Comparison of ENCODE assay signal across 8 mouse cellular contexts in genomic region chr5:138171695-138172491, GRCm38 (mm10). TPM values are rescaled to one million over a fixed set of nuclear protein-coding genes. Genes with fewer than 3 reads are reported as not detected.
DNase-seq lines count a peak whose midpoint lies in the region; ATAC-seq lines count a peak whose summit lies in the region.

Gene Ap4m1, plus strand, starts transcription at chr5:138172002.
Gene Mcm7, minus strand, starts transcription at chr5:138172422.

- peak; percentile 92 for ATAC-seq in hindbrain, embryonic 15.5 days (ENCODE audit: low FRiP score, low read depth)

- H3K27me3 ChIP-seq in hindbrain, embryonic 15.5 days: no peaks in the 10 kb centered on the region

- WGBS in hindbrain, embryonic 15.5 days: under 1% methylated on average over 54 of the region's 54 CpGs

- peak; percentile 94 for DNase-seq in T-cell, adult 2 months (ENCODE audit: low spot score)
- DNase-seq in cerebellum, postnatal 36 days: peak; percentile 99
- DNase-seq in frontal cortex, postnatal 36 days (ENCODE audit: low spot score in 2 of 2): peak; percentile 95 to 98
- DNase-seq in left cerebral cortex, adult 11 months (ENCODE audit: low spot score): peak; percentile 95
- peak; percentile 99 for DNase-seq in lung, postnatal 4 days
- DNase-seq in retina, postnatal 7 days (ENCODE audit: low read depth, low spot score): peak; percentile 95
- DNase-seq in urinary bladder, adult 2 months (ENCODE audit: low spot score): peak; percentile 83

- H3K9me3 ChIP-seq in hindbrain, embryonic 15.5 days: no peaks in the 10 kb centered on the region

- peaks cover 33% of the 10 kb centered on the region for H3K4me1 ChIP-seq in hindbrain, embryonic 15.5 days (replicated peaks)

- H3K4me3 ChIP-seq in hindbrain, embryonic 15.5 days: peak within 1 kb of the TSS; percentile 78

- H3K9ac ChIP-seq in hindbrain, embryonic 15.5 days: peak within 1 kb of the TSS; percentile 58

- H3K27ac ChIP-seq in hindbrain, embryonic 15.5 days (replicated peaks): peak within 1 kb of the TSS; percentile 92

- peak within 1 kb of the TSS; percentile 94 for H3K4me2 ChIP-seq in hindbrain, embryonic 15.5 days

- peaks cover 45% of the 10 kb centered on the region for H3K36me3 ChIP-seq in hindbrain, embryonic 15.5 days

RNA-seq across cellular contexts. Expression of gene Ap4m1, which starts in this region (rescaled TPM):
- 24.7 and 26.2 TPM in 2 replicates for polyA plus RNA-seq in hindbrain, embryonic 15.5 days (2015; fragmentation: Nextera tagmentation; extraction: Ambion mirVana)
- 29.6 and 31.1 TPM in 2 replicates for polyA plus RNA-seq in urinary bladder, adult 2 months (2012; rRNA removed)

RNA-seq across cellular contexts. Expression of gene Mcm7, which starts in this region (rescaled TPM):
- polyA plus RNA-seq in hindbrain, embryonic 15.5 days (2015; fragmentation: Nextera tagmentation; extraction: Ambion mirVana): 85.4 and 94.5 TPM in 2 replicates
- polyA plus RNA-seq in urinary bladder, adult 2 months (2012; rRNA removed): 26.9 and 29.7 TPM in 2 replicates

Comparison
In these comparisons a context has a peak if more than half of its experiments do, and no peak if none do; other contexts are left out.
1. Peak in every context shown above with its lines: DNase-seq, ATAC-seq, H3K4me3 ChIP-seq and H3K27ac ChIP-seq.